Mouse (Mus musculus) CH12.LX (cell line): ENCODE data around the gene B230217C12Rik. TPM values are rescaled to one million over a fixed set of nuclear protein-coding genes. Genes with fewer than 3 reads are reported as not detected.

ENCODE experiments used
- DNase-seq: peaks from one replicate; pipeline ENCODE4 v3.0.0-alpha.2; 2013; ENCODE audit errors: extremely low read depth
- H3K27ac ChIP-seq: 2 replicates; pipeline ENCODE4 v1.5.1; 2012; ENCODE audit warnings: low read depth, mild to moderate bottlenecking, control low read depth, moderate library complexity; ENCODE audit not compliant: insufficient read depth
- H3K27me3 ChIP-seq: replicated peaks from 2 replicates; pipeline ENCODE3; 2012; ENCODE audit warnings: inconsistent platforms
- H3K36me3 ChIP-seq, 2 experiments: replicated peaks in 1 of 2; 2 replicates each; pipeline versions ENCODE3 to v1.6.1; 2012; ENCODE audit warnings: inconsistent platforms in 1 of 2, low read length in 1 of 2, mild to moderate bottlenecking in 1 of 2, mixed read lengths in 1 of 2, moderate library complexity in 1 of 2; ENCODE audit not compliant: control insufficient read depth in 1 of 2, insufficient read depth in 1 of 2
- H3K4me1 ChIP-seq, 2 experiments: 2 replicates each; pipeline ENCODE4 v1.6.1; 2012; ENCODE audit warnings: inconsistent platforms in 1 of 2, moderate library complexity in 1 of 2; ENCODE audit not compliant: insufficient read depth in 2 of 2, control insufficient read depth in 1 of 2
- H3K4me2 ChIP-seq: 2 replicates; pipeline ENCODE4 v1.6.1; 2012; ENCODE audit warnings: low read depth, mild to moderate bottlenecking, control low read depth; ENCODE audit not compliant: poor library complexity, insufficient read depth, severe bottlenecking
- H3K4me3 ChIP-seq, 3 experiments: fragments of 150-350 bp in 1 of 3; sonication (generic) in 1 of 3; replicated peaks in 1 of 3; 2 replicates each; pipeline versions ENCODE3 to v1.5.1; 2011 to 2012; ENCODE audit warnings: low read depth in 2 of 3, low read length in 2 of 3, mild to moderate bottlenecking in 2 of 3, moderate library complexity in 2 of 3, control low read depth in 1 of 3, improper control_type of control experiment in 1 of 3, inconsistent platforms in 1 of 3, mixed read lengths in 1 of 3; ENCODE audit not compliant: poor library complexity in 1 of 3
- H3K79me2 ChIP-seq: replicated peaks from 2 replicates; pipeline ENCODE4 v1.6.1; 2012; ENCODE audit warnings: mild to moderate bottlenecking, moderate library complexity; ENCODE audit not compliant: control insufficient read depth, poor library complexity, insufficient read depth, severe bottlenecking; ENCODE audit errors: extremely low read depth
- H3K9ac ChIP-seq: 2 replicates; pipeline ENCODE4 v1.6.1; 2012; ENCODE audit warnings: low read depth, mild to moderate bottlenecking, control low read depth, moderate library complexity; ENCODE audit not compliant: insufficient read depth
- H3K9me3 ChIP-seq: replicated peaks from 2 replicates; pipeline ENCODE3; 2012; ENCODE audit warnings: low read length, inconsistent platforms, mixed read lengths
- BHLHE40 ChIP-seq: IDR thresholded peaks from 2 replicates; pipeline ENCODE4 v1.6.1; 2011; ENCODE audit warnings: mild to moderate bottlenecking, low read depth, low read length, improper control_type of control experiment
- CHD2 ChIP-seq: IDR thresholded peaks from 2 replicates; pipeline ENCODE4 v1.6.1; 2011; ENCODE audit warnings: low read length, improper control_type of control experiment
- GABPA ChIP-seq: IDR thresholded peaks from 2 replicates; pipeline ENCODE4 v1.6.1; 2012; ENCODE audit warnings: low read depth, low read length, improper control_type of control experiment, inconsistent platforms; ENCODE audit not compliant: insufficient replicate concordance
- IRF4 ChIP-seq: IDR thresholded peaks from 2 replicates; pipeline ENCODE4 v1.6.1; 2014; ENCODE audit warnings: low read depth, mild to moderate bottlenecking, inconsistent platforms, low read length, improper control_type of control experiment
- KAT2A ChIP-seq: IDR thresholded peaks from 2 replicates; pipeline ENCODE4 v1.6.1; 2012; ENCODE audit warnings: low read length, improper control_type of control experiment, inconsistent platforms; ENCODE audit not compliant: insufficient replicate concordance
- MAZ ChIP-seq: IDR thresholded peaks from 2 replicates; pipeline ENCODE4 v1.6.1; 2012; ENCODE audit warnings: low read depth, mild to moderate bottlenecking, inconsistent platforms, low read length, improper control_type of control experiment, moderate library complexity
- MYC ChIP-seq: IDR thresholded peaks from 2 replicates; pipeline ENCODE4 v1.6.1; 2011; ENCODE audit warnings: low read depth, mild to moderate bottlenecking, improper control_type of control experiment, low read length
- NRF1 ChIP-seq: IDR thresholded peaks from 2 replicates; pipeline ENCODE4 v1.6.1; 2014; ENCODE audit warnings: low read depth, mild to moderate bottlenecking, inconsistent platforms, low read length, improper control_type of control experiment, moderate library complexity
- POLR2A ChIP-seq: IDR thresholded peaks from 2 replicates; pipeline ENCODE4 v1.6.1; 2011; ENCODE audit warnings: low read depth, mild to moderate bottlenecking, improper control_type of control experiment, low read length
- RAD21 ChIP-seq: IDR thresholded peaks from 2 replicates; pipeline ENCODE4 v1.6.1; 2011; ENCODE audit warnings: low read depth, mild to moderate bottlenecking, low read length, improper control_type of control experiment, moderate library complexity
- SMC3 ChIP-seq: IDR thresholded peaks from 2 replicates; pipeline ENCODE4 v1.6.1; 2011; ENCODE audit warnings: low read depth, low read length, improper control_type of control experiment
- UBTF ChIP-seq: IDR thresholded peaks from 2 replicates; pipeline ENCODE4 v1.6.1; 2012; ENCODE audit warnings: low read depth, mild to moderate bottlenecking, inconsistent platforms, low read length, improper control_type of control experiment, moderate library complexity
- USF1 ChIP-seq: IDR thresholded peaks from 2 replicates; pipeline ENCODE4 v1.6.1; 2014; ENCODE audit warnings: low read depth, mild to moderate bottlenecking, inconsistent platforms, low read length, improper control_type of control experiment
- ZC3H11A ChIP-seq: IDR thresholded peaks from 2 replicates; pipeline ENCODE4 v1.6.1; 2012; ENCODE audit warnings: low read depth, mild to moderate bottlenecking, inconsistent platforms, low read length, improper control_type of control experiment
- ZKSCAN1 ChIP-seq: IDR thresholded peaks from 2 replicates; pipeline ENCODE4 v1.6.1; 2012; ENCODE audit warnings: low read depth, inconsistent platforms, low read length, improper control_type of control experiment, borderline replicate concordance
- ZNF384 ChIP-seq: IDR thresholded peaks from 2 replicates; pipeline ENCODE4 v1.6.1; 2012; ENCODE audit warnings: low read depth, low read length, improper control_type of control experiment, inconsistent platforms
- dilution Hi-C: fragments of 300-500 bp; cut with MboI; formaldehyde crosslinking; loops from 2 replicates; pipeline ENCODE4 v1.14.3; 2020; ENCODE audit warnings: low sequenced_read_pairs; ENCODE audit not compliant: extremely low pct_unique_long_range_greater_than_20kb, extremely low pct_ligation_motif_present
- in situ Hi-C: fragments of 300-500 bp; cut with MboI; formaldehyde crosslinking; loops from 3 replicates; pipeline ENCODE4 v1.14.3; 2019; ENCODE audit warnings: low sequenced_read_pairs, low pct_ligation_motif_present, low pct_unique_long_range_greater_than_20kb, mixed read lengths
- polyA plus RNA-seq: library from polyadenylated mRNA; unstranded; fragments of >175 nt; gene quantifications from 2 replicates; pipeline ENCODE4 v1.2.1, GENCODE M21; 2012; ENCODE audit warnings: low read depth; ENCODE audit not compliant: insufficient read length
- total RNA-seq, 2 experiments: library from RNA; depleted of rRNA; stranded (reverse); fragments of 300-350 nt in 1 of 2; fragments of >200 nt in 1 of 2; gene quantifications; 2 replicates each; pipeline ENCODE4 v1.2.3; 2012 to 2014

B230217C12Rik gene
- total and polyA plus RNA-seq, 3 experiments: 4.6 to 14.0 (median 11.9) TPM

DNA sequence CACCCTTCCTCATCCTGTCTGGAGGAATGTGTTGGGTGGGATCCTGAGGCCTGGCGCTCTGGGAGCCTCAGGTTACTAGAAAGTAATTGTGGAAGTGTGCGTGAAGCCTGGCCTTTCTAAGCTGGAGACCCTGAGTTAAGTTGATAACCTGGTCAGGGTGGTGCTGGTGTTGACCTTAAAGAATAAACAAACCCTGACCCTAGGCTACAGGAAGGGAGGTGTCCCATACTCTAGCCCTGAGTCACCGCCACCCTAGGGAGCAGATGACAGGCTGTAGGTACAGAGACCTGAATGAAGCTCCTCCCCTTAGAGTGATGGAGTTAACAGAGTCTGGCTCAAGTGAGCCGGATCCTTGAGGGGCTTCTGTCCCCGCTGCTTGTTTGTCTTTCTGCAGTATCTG, 36.7 kb upstream of the B230217C12Rik start:
- Histone ChIP-seq H3K27ac (no peak overlapping the region), H3K4me3 (no peak overlapping the region), H3K9ac (no peak overlapping the region), H3K36me3 (peaks cover 5 to 34% of the 10 kb centered on the region in 2 experiments), H3K9me3 (no peaks in the 10 kb centered on the region), H3K27me3 (no peaks in the 10 kb centered on the region), H3K4me1 (peaks cover 27 to 64% of the 10 kb centered on the region in 2 experiments), H3K4me2 (no peak overlapping the region), H3K79me2 (no peaks in the 10 kb centered on the region)
- TF ChIP-seq CHD2: no peak
- no peak for TF ChIP-seq BHLHE40
- no peak for TF ChIP-seq GABPA
- no peak for TF ChIP-seq POLR2A
- no peak for TF ChIP-seq KAT2A
- no peak for TF ChIP-seq NRF1
- no peak for TF ChIP-seq USF1
- no peak for TF ChIP-seq MYC
- TF ChIP-seq MAZ: no peak
- TF ChIP-seq ZNF384: no peak
- TF ChIP-seq ZC3H11A: no peak
- no peak for TF ChIP-seq IRF4
- dilution Hi-C loops: no loop called here
- DNase-seq: no peak
- in situ Hi-C loops: no loop called here

DNA sequence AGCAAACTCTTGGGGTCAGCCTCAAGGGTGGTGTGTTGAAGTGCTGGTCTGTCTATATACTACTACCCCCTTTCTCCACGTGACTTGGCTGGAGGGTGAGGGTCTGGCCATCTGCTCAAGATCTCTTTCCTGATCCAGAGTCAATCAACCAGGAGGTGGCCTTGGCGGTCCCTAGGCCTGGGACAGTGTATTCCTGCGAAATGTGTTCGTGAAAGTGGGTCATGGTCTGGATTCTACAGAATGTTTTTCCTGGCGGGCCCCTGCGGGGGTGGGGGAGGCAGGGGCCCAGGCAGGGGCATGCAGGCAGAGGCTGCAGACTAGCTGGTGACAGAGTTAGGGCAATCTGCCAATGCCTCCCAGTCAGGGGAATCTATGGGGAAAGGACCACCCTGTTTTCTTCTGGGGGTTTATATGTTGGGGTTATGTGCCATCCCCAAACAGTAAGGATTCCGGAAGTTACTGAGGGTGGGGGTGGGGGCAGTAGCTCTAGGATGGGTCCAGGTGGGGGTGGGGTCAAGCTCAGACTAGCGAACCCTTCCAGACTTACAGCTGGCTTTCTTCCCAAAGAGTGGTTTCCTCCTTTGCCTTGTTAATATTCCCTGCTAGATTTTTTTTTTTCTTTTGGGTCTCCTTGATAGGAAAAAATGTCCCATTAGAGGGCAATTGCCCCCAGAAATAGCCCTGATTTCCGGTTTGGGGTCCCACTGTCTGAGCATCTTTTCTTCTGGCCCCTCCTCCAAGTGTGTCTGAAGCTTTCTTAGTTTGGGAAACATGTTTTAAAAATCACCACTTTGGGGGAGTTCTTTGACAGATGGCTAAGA, 35.5 kb upstream of the B230217C12Rik start:
- H3K36me3 ChIP-seq: peaks cover 5 to 45% of the 10 kb centered on the region in 2 experiments
- in situ Hi-C loops: no loop called here
- H3K79me2 ChIP-seq: no peaks in the 10 kb centered on the region
- no peak for TF ChIP-seq SMC3
- no peak for TF ChIP-seq UBTF
- no peak for TF ChIP-seq IRF4
- no peak for TF ChIP-seq ZKSCAN1
- TF ChIP-seq RAD21: no peak
- H3K27ac ChIP-seq: no peak overlapping the region
- no peak overlapping the region for H3K9ac ChIP-seq
- no peak overlapping the region for H3K4me2 ChIP-seq
- no peak for DNase-seq
- H3K4me1 ChIP-seq: peaks cover 33 to 76% of the 10 kb centered on the region in 2 experiments
- no peak overlapping the region for H3K4me3 ChIP-seq
- dilution Hi-C loops: no loop called here
- no peaks in the 10 kb centered on the region for H3K9me3 ChIP-seq
- no peaks in the 10 kb centered on the region for H3K27me3 ChIP-seq
